Mouse (Mus musculus): ENCODE measurements around the gene Fntb.

- TF ChIP-seq CTCF (conservative IDR thresholded peaks at IDR 0.05; ENCODE audit: insufficient read depth, insufficient read length, low read depth, low read length) (no peak), POLR2A (IDR thresholded peaks at IDR 0.05; ENCODE audit: low read depth, low read length) (no peak)
Observed at GRCm38 (mm10) chr12:76852419-76852818, 87.0 kb downstream of the Fntb start.
